Mouse (Mus musculus) spleen, postnatal 36 days (tissue): ENCODE results near the gene Csf3.
A peak's percentile ranks its signal among the peaks of the same experiment; 100 is the strongest.

Experiments
- DNase-seq, 2 experiments: peaks; one replicate each; pipeline ENCODE4 v3.0.0; 2022; ENCODE audit warnings: low spot score in 2 of 2, mixed read lengths in 1 of 2

Csf3 gene

DNA sequence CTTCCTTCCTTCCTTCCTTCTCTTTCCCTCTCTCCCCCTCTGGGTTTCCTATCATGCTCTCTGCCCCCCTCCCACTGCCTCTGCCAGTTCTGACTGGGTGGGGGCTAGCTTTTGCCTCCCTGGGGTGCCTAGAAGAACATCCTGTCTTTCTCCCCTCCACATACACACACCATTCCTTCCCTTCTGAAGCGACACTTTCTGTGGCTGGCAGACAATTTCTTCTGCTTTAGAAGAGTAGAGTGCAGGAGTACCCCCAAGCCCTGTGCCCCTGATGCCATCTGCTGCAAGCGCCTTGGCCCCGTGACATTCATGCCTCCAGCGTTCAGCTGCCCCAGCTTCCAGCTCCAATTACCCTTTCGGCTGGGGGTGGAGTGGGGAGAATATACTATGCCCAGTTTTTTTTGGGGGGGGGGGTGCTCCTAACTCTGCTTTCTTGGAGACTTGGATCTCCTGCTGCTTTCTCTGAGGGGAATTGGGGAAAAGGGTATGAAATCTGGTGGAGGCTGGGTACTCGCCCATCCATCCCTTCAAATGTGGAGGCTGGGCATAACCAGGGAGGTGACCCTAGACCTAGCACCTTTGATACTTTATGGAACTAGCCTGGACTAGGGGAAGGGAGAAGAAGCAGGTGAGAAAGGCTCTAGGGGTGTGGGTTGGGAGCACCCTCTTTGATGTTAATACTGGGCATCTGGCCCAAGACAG is 46.9 kb downstream of the Csf3 start:
- DNase-seq, result no peak

DNA sequence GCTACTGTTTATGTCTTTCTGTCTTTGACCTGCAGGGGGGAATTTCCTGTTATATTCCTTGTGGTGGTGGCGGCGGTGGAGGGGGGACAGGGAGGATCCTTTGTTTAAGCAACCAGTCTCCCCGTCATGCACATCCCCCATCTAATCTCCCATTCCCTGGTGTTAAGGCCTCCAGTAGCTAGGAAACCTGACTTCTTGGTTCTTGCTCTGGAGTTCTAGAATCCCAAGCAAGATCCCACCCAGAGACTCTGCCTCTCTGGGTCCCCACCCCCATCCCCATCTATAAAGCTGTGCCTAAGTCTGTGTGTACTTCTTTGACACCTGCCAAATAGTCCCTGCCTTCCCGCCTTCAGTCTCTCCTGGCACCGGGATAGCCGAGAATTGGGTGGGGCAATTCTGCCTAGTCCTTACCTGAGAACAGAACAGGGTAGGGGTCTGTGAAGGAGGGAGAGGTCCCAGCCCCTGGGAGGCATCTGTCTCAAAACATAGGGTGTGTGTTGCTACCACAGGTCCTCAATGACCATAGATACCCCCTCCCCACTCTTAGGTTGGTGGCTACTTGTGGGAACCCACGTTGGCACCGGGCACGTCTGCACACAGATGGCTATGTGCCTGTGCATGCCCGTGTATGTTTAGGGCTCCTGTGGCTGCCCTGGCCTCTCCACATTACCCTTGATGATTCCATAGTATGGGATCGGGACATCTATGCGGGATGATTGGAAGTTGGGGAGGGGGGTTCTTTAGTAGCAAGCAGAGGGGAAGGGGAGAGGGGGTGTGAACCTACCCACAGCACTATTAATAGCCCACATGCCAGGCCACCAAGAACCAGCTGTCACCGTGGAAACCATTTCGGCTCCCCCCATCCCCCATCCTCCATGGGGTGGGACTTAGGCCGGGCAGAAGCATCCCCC is 47.7 kb downstream of the Csf3 start:
- DNase-seq, result peak in 1 of 2 experiments; percentile 37

DNA sequence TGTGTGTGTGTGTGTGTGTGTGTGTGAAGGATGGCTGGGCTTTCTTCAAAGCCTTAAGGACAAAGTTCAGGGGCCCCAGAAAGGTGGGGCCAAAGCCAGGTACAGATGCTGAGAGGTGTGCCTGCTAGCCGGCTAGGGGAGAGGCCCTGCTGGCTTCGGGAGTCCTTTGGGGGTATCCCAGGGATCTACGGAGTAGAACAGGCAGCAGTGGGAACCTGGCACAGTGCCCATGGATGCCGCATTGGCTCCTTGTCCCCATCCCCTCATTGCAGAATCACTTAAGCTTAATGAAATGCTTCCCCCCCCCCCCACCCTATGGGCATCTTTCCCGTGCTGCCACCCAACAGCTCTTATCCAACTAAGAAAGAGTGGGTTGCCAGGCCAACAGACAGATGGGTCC is 48.7 kb downstream of the Csf3 start:
- no peak for DNase-seq

DNA sequence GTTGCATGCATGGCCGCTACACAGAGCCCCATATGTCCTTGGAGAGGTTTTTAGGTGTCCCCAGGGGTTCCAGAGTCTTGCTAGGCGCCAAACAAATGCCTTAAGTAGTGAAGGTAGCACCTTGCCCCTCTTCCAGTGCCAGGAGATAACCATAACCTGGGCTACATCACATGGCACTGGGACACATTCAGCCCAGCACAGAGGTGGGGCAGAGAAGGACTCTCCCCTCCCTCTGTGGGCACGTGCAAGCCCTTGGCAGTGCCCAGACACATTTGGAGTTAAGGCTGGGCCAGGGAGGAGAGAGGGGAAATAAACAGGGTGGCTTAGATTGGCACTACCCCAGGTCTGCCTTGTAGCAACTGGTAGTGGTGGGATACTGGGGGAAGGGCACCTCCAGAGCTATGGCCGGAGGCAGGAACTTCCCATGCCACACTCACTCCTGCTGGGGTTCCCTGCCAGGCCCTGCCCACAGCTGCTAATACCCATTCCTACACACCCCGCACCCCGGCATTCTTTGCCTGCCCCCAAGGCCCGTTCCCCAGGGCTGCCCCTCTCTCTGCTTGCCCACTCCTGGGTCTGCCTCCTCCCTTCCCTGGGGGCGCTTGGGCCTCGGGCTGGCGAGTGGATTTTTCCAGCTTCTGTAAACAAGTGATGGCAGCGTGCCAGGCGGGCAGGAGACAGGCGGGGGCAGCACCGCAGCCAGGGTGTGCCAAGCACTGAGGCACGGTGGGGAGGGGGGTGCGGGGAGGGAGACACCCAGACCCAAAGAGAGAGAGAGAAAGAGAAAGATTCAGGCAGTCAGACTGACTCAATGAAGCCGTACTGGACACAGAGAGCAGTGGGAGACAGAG is 49.5 kb downstream of the Csf3 start:
- no peak for DNase-seq

DNA sequence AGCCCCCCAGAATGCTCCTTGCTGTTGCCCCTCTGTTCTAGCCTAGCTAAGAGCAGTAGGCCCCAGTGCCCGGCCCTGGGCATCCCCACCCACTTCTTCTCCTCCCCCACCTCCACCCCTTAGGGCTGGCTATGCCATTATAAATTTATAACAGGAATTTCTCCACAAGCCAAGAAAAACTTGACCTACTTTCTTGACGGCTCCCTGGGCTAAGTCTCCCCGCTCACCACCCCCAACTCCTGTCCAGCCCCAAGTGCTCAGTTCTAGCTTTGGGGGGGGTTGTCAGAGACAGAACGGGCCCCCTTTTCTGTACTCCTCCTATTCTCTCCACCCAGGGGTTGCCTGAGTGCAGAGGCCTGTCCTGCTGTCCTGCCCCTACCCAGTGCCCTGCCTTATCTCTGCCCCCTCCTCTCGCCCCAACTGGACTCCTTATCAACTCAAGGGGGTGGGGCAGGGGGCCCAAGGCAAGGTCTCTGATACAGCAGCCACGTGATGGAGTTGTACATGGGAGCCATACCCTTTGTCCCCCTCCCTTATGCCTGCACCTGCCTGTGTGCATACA is 50.2 kb downstream of the Csf3 start:
- no peak for DNase-seq

DNA sequence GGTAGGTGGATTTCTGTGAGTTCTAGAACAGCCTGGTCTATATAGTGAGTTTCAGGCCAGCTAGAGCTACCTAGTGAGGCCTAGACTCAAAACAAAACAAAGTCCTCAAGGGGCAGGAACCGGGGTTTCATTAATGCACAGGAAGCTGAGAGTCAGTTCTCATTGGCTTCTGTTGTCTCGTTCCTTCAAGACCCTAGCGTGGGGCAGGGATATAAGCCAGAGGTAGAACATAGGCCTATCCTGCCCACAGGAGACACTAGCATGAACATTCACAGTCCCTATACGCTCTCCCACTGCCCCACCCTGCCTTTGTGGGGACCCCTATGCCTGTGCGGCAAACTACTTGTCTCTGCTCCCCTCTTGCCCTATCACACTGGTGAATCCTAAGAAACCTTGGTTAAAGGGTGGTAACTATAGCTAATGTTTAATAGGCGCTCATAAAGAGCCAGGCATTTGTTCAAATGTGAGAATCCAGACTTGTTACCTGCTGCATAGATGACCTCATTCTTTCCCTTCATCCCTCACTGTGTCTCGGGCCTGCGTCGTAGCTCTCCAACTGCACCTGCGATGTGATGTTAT is 51.6 kb downstream of the Csf3 start:
- no peak for DNase-seq
